Mouse (Mus musculus) heart, adult 2 months (tissue): Measurements from ENCODE around the gene Ccdc177.

ENCODE experiments used
- CTCF ChIP-seq: fragments of 200-600 bp; IDR thresholded peaks from 2 replicates; pipeline ENCODE4 v1.8.1; 2022; ENCODE audit warnings: antibody characterized with exemption, mild to moderate bottlenecking, moderate library complexity
- POLR2A ChIP-seq: fragments of 200-500 bp; IDR thresholded peaks from 2 replicates; pipeline ENCODE4 v1.6.1; 2011; ENCODE audit warnings: mild to moderate bottlenecking, low read depth, low read length, control low read depth; ENCODE audit not compliant: insufficient read depth

- TF ChIP-seq CTCF (no peak), POLR2A (no peak)
These were observed 53.4 kb downstream of the Ccdc177 start for GRCm38 (mm10) chr12:80706915-80707604.
